Mouse (Mus musculus): ENCODE results near the gene Poldip2. TPM values are rescaled to one million over a fixed set of nuclear protein-coding genes. Genes with fewer than 3 reads are reported as not detected.

Gene Poldip2
- polyA plus RNA-seq (2012; ENCODE audit: insufficient read depth, low replicate concordance), result 1.8 and 16.7 TPM in 2 replicates

GRCm38 (mm10) chr11:78512025-78512957, at the start of gene Poldip2, which contains the start of gene Tmem199:
TSS of gene Poldip2 (plus strand) at chr11:78512193.
TSS of gene Tmem199 (minus strand) at chr11:78512172.
- Histone ChIP-seq H3K4me1 (peaks cover 33% of the 10 kb centered on the region), H3K36me3 (replicated peaks; ENCODE audit: low read length) (peaks cover 61% of the 10 kb centered on the region), H3K27me3 (replicated peaks) (no peaks in the 10 kb centered on the region), H3K9me3 (no peaks in the 10 kb centered on the region), H3K4me3 (replicated peaks) (peak within 1 kb of the TSS; percentile 96)
- no peak for TF ChIP-seq GATA1 (IDR thresholded peaks at IDR 0.05; ENCODE audit: borderline replicate concordance, low read length)
- no peak for TF ChIP-seq FLI1 (IDR thresholded peaks at IDR 0.05; ENCODE audit: low read length)

GRCm38 (mm10) chr11:78462669-78463068, 49.3 kb upstream of the Poldip2 start:
- H3K27me3 ChIP-seq (replicated peaks), result peaks cover 40% of the 10 kb centered on the region
- TF ChIP-seq GATA1 (IDR thresholded peaks at IDR 0.05; ENCODE audit: borderline replicate concordance, low read length) (no peak), FLI1 (IDR thresholded peaks at IDR 0.05; ENCODE audit: low read length) (no peak)

GRCm38 (mm10) chr11:78463286-78464036, 48.5 kb upstream of the Poldip2 start:
- no peak for TF ChIP-seq FLI1 (IDR thresholded peaks at IDR 0.05; ENCODE audit: low read length)
- no peak for TF ChIP-seq GATA1 (IDR thresholded peaks at IDR 0.05; ENCODE audit: borderline replicate concordance, low read length)
- peaks cover 47% of the 10 kb centered on the region for H3K4me1 ChIP-seq
- H3K36me3 ChIP-seq (replicated peaks; ENCODE audit: low read length), result no peaks in the 10 kb centered on the region
- H3K27me3 ChIP-seq (replicated peaks), result peaks cover 47% of the 10 kb centered on the region
- H3K4me3 ChIP-seq (replicated peaks), result no peak overlapping the region
- H3K9me3 ChIP-seq, result peaks cover 8% of the 10 kb centered on the region

More at GRCm38 (mm10) chr11:78462669-78463068, 49.3 kb upstream of the Poldip2 start:
- Histone ChIP-seq H3K4me1 (peaks cover 40% of the 10 kb centered on the region), H3K4me3 (replicated peaks) (no peak overlapping the region), H3K36me3 (replicated peaks; ENCODE audit: low read length) (no peaks in the 10 kb centered on the region), H3K9me3 (peaks cover 8% of the 10 kb centered on the region)

- H3K4me3 ChIP-seq (replicated peaks), result peak overlapping the region; percentile 89
These were observed 46.9 kb upstream of the Poldip2 start for GRCm38 (mm10) chr11:78465116-78465515.

GRCm38 (mm10) chr11:78465568-78466180, 46.3 kb upstream of the Poldip2 start, which contains the start of gene Slc46a1:
TSS of gene Slc46a1 (plus strand) at chr11:78465697.
- peaks cover 49% of the 10 kb centered on the region for H3K4me1 ChIP-seq
- peaks cover 8% of the 10 kb centered on the region for H3K9me3 ChIP-seq
- TF ChIP-seq GATA1 (IDR thresholded peaks at IDR 0.05; ENCODE audit: borderline replicate concordance, low read length), result no peak
- TF ChIP-seq FLI1 (IDR thresholded peaks at IDR 0.05; ENCODE audit: low read length), result no peak
- H3K27me3 ChIP-seq (replicated peaks), result peaks cover 59% of the 10 kb centered on the region
- no peaks in the 10 kb centered on the region for H3K36me3 ChIP-seq (replicated peaks; ENCODE audit: low read length)
- H3K4me3 ChIP-seq (replicated peaks), result peak within 1 kb of the TSS; percentile 89

More at GRCm38 (mm10) chr11:78465116-78465515, 46.9 kb upstream of the Poldip2 start:
- Histone ChIP-seq H3K36me3 (replicated peaks; ENCODE audit: low read length) (no peaks in the 10 kb centered on the region), H3K27me3 (replicated peaks) (peaks cover 57% of the 10 kb centered on the region), H3K9me3 (peaks cover 8% of the 10 kb centered on the region), H3K4me1 (peaks cover 49% of the 10 kb centered on the region)
- TF ChIP-seq FLI1 (IDR thresholded peaks at IDR 0.05; ENCODE audit: low read length), result no peak
- no peak for TF ChIP-seq GATA1 (IDR thresholded peaks at IDR 0.05; ENCODE audit: borderline replicate concordance, low read length)

GRCm38 (mm10) chr11:78466242-78466912, 45.6 kb upstream of the Poldip2 start:
- TF ChIP-seq FLI1 (IDR thresholded peaks at IDR 0.05; ENCODE audit: low read length), result no peak
- no peak for TF ChIP-seq GATA1 (IDR thresholded peaks at IDR 0.05; ENCODE audit: borderline replicate concordance, low read length)
- Histone ChIP-seq H3K4me3 (replicated peaks) (peak overlapping the region; percentile 89), H3K4me1 (peaks cover 49% of the 10 kb centered on the region), H3K36me3 (replicated peaks; ENCODE audit: low read length) (no peaks in the 10 kb centered on the region), H3K9me3 (peaks cover 8% of the 10 kb centered on the region), H3K27me3 (replicated peaks) (peaks cover 66% of the 10 kb centered on the region)

- TF ChIP-seq GATA1 (IDR thresholded peaks at IDR 0.05; ENCODE audit: borderline replicate concordance, low read length), result no peak
- no peak for TF ChIP-seq FLI1 (IDR thresholded peaks at IDR 0.05; ENCODE audit: low read length)
- Histone ChIP-seq H3K27me3 (replicated peaks) (peaks cover 76% of the 10 kb centered on the region), H3K9me3 (no peaks in the 10 kb centered on the region), H3K4me1 (peaks cover 49% of the 10 kb centered on the region), H3K36me3 (replicated peaks; ENCODE audit: low read length) (no peaks in the 10 kb centered on the region), H3K4me3 (replicated peaks) (no peak overlapping the region)
These were observed 44.5 kb upstream of the Poldip2 start for GRCm38 (mm10) chr11:78467515-78467914.

GRCm38 (mm10) chr11:78467932-78468331, 44.1 kb upstream of the Poldip2 start:
- TF ChIP-seq GATA1 (IDR thresholded peaks at IDR 0.05; ENCODE audit: borderline replicate concordance, low read length) (no peak), FLI1 (IDR thresholded peaks at IDR 0.05; ENCODE audit: low read length) (no peak)
- H3K4me3 ChIP-seq (replicated peaks), result no peak overlapping the region
- H3K27me3 ChIP-seq (replicated peaks), result peaks cover 80% of the 10 kb centered on the region

More at GRCm38 (mm10) chr11:78467932-78468331, 44.1 kb upstream of the Poldip2 start:
- Histone ChIP-seq H3K36me3 (replicated peaks; ENCODE audit: low read length) (no peaks in the 10 kb centered on the region), H3K9me3 (no peaks in the 10 kb centered on the region), H3K4me1 (peaks cover 53% of the 10 kb centered on the region)

All from megakaryocyte, embryonic 14.5 days (primary cell).